Mouse (Mus musculus) liver, embryonic 14.5 days (tissue): Measurements from ENCODE around the gene Spcs2.

Experiments used
- CTCF ChIP-seq: IDR thresholded peaks from 2 replicates; pipeline ENCODE4 v1.5.1; 2016; ENCODE audit warnings: antibody characterized with exemption, low read depth, control low read depth
- EP300 ChIP-seq: IDR thresholded peaks from 2 replicates; pipeline ENCODE4 v1.6.1; 2016; ENCODE audit warnings: antibody characterized with exemption, low read depth

DNA sequence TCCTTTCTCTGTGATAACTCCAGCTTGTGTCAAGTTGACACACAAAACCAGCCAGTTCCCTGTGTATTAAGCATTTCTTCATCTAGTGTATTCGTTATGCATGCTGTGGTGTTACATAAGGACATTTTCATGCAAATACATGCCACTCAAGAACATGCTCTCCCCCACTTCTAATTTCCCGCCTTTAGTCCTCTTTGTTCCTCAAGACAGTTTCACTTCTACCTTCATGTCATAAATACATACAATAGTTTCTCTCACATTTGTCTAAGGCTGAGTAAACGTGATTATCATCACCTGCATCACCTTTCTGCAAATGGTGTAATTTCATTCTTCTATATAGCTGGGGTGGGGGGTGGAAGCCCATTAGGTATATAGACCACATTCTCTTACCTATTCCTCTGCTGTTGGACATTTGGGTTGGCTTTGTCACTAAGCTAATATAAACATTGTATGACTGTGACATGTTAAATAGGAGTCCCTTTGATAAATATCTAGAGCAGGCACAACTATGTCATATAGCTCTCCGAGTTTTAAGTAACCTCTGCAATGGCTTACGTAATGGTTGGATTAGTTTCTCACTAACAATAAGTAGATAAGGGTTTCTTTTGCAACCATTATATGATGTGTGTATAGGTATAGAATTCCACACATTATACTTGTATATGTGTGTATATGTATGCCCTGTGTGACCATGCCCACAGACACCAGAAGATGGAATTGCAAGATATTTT lies 30.0 kb downstream of the Spcs2 start:
- no peak for TF ChIP-seq CTCF
- TF ChIP-seq EP300, result no peak
